Mouse (Mus musculus) gastrocnemius, postnatal 14 days (tissue): Measurements from ENCODE around the gene Sppl2c. TPM values are rescaled to one million over a fixed set of nuclear protein-coding genes. Genes with fewer than 3 reads are reported as not detected.
"Not testable (repeated sequence)": the region's sequence is repeated elsewhere in the genome, so short reads cannot be mapped to it uniquely, and the experiment has no call there.

ENCODE experiments used
- DNase-seq: peaks from one replicate; pipeline ENCODE4 v3.0.0; 2021; ENCODE audit warnings: mixed read lengths
- intact Hi-C: fragments of 180-260 bp; cut with DNase I; formaldehyde crosslinking; loops from one replicate; pipeline ENCODE4 v1.15.1; 2025; ENCODE audit warnings: low total_unique reads
- total RNA-seq, 2 experiments: library from RNA; stranded (reverse); gene quantifications; 2 replicates each; pipeline ENCODE4 v1.2.3; 2021

Gene Sppl2c
- total RNA-seq, 2 experiments from 2014 or later: not detected

GRCm38 (mm10) chr11:104190008-104190407, 3.9 kb downstream of the Sppl2c start:
- intact Hi-C loops: no loop called here

GRCm38 (mm10) chr11:104195382-104195781, 9.3 kb downstream of the Sppl2c start:
- intact Hi-C loops: no loop called here
- no peak for DNase-seq

More at GRCm38 (mm10) chr11:104190008-104190407, 3.9 kb downstream of the Sppl2c start:
- no peak for DNase-seq

GRCm38 (mm10) chr11:104195791-104196190, 9.7 kb downstream of the Sppl2c start:
- intact Hi-C loops: no loop called here

GRCm38 (mm10) chr11:104197861-104198260, 11.7 kb downstream of the Sppl2c start:
- intact Hi-C loops: no loop called here
- DNase-seq: peak; percentile 15

More at GRCm38 (mm10) chr11:104195791-104196190, 9.7 kb downstream of the Sppl2c start:
- DNase-seq: peak; percentile 57

- intact Hi-C loops: no loop called here
- DNase-seq: no peak
Observed at GRCm38 (mm10) chr11:104203271-104203670, 17.1 kb downstream of the Sppl2c start.

- intact Hi-C loops: no loop called here
- no peak for DNase-seq
Observed at GRCm38 (mm10) chr11:104206573-104206972, 20.4 kb downstream of the Sppl2c start.

GRCm38 (mm10) chr11:104209041-104209440, 22.9 kb downstream of the Sppl2c start:
- intact Hi-C loops: no loop called here
- DNase-seq: no peak

GRCm38 (mm10) chr11:104211251-104211650, 25.1 kb downstream of the Sppl2c start:
- intact Hi-C loops: no loop called here
- no peak for DNase-seq

GRCm38 (mm10) chr11:104214128-104214527, 28.0 kb downstream of the Sppl2c start:
- intact Hi-C loops, DNase-seq: not testable (repeated sequence)

- intact Hi-C loops: no loop called here
- DNase-seq: no peak
Observed at GRCm38 (mm10) chr11:104218075-104218474, 31.9 kb downstream of the Sppl2c start.

- intact Hi-C loops: no loop called here
- no peak for DNase-seq
Observed at GRCm38 (mm10) chr11:104220291-104220690, 34.2 kb downstream of the Sppl2c start.

GRCm38 (mm10) chr11:104221751-104222150, 35.6 kb downstream of the Sppl2c start:
- no peak for DNase-seq
- intact Hi-C loops: no loop called here

- intact Hi-C loops: no loop called here
- no peak for DNase-seq
Observed at GRCm38 (mm10) chr11:104223301-104223700, 37.2 kb downstream of the Sppl2c start.

GRCm38 (mm10) chr11:104229391-104229790, 43.3 kb downstream of the Sppl2c start:
- DNase-seq: no peak
- intact Hi-C loops: no loop called here

GRCm38 (mm10) chr11:104230066-104230778, 44.1 kb downstream of the Sppl2c start:
- intact Hi-C loops: loop anchor here (5.0 kb wide), 1 partner anchor 52 kb away; no protein-coding TSS in a partner anchor
- no peak for DNase-seq

GRCm38 (mm10) chr11:104231041-104231911, 45.1 kb downstream of the Sppl2c start, which contains the start of gene Mapt:
Gene Mapt, plus strand, starts transcription at chr11:104231390.
- intact Hi-C loops: loop anchor here (5.0 kb wide), 1 partner anchor 51 kb away; no protein-coding TSS in a partner anchor
- peak; percentile 87 for DNase-seq

GRCm38 (mm10) chr11:104232141-104233061, 46.3 kb downstream of the Sppl2c start:
- peak; percentile 20 for DNase-seq

GRCm38 (mm10) chr11:104233101-104233500, 47.0 kb downstream of the Sppl2c start:
- intact Hi-C loops: loop anchor here (5.0 kb wide), 1 partner anchor 49 kb away; no protein-coding TSS in a partner anchor
- no peak for DNase-seq

More at GRCm38 (mm10) chr11:104232141-104233061, 46.3 kb downstream of the Sppl2c start:
- intact Hi-C loops: loop anchor here (5.0 kb wide), 1 partner anchor 50 kb away; no protein-coding TSS in a partner anchor
